Mouse (Mus musculus) hindbrain, embryonic 14.5 days (tissue): ENCODE data around the gene Ntm. TPM values are rescaled to one million over a fixed set of nuclear protein-coding genes. Genes with fewer than 3 reads are reported as not detected.

ENCODE experiments used
- ATAC-seq: fragments of 200-750 bp; cut with Nextera tagmentation; 2 replicates; pipeline ENCODE4 v1.8.0; 2017; ENCODE audit warnings: moderate number of reproducible peaks, mild to moderate bottlenecking, moderate TSS enrichment, moderate library complexity; ENCODE audit not compliant: low FRiP score
- DNase-seq: peaks from one replicate; pipeline ENCODE4 v3.0.0-alpha.2; 2015; ENCODE audit warnings: low spot score
- H3K27ac ChIP-seq: fragments of 300-500 bp; sonication (generic); 2 replicates; pipeline ENCODE4 v1.5.1; 2014; ENCODE audit warnings: mild to moderate bottlenecking, moderate library complexity
- H3K27me3 ChIP-seq: fragments of 300-500 bp; sonication (generic); 2 replicates; pipeline ENCODE4 v1.6.1; 2014; ENCODE audit warnings: mild to moderate bottlenecking, low read length, mixed read lengths; ENCODE audit not compliant: control insufficient read depth, insufficient read depth
- H3K36me3 ChIP-seq: fragments of 300-500 bp; sonication (generic); replicated peaks from 2 replicates; pipeline ENCODE4 v1.6.1; 2014; ENCODE audit not compliant: control insufficient read depth, insufficient read depth
- H3K4me1 ChIP-seq: fragments of 300-500 bp; sonication (generic); replicated peaks from 2 replicates; pipeline ENCODE4 v1.6.1; 2014; ENCODE audit warnings: antibody characterized with exemption, low read length, mixed read lengths; ENCODE audit not compliant: control insufficient read depth, insufficient read depth
- H3K4me2 ChIP-seq: fragments of 300-500 bp; sonication (generic); replicated peaks from 2 replicates; pipeline ENCODE4 v1.6.1; 2014; ENCODE audit warnings: mild to moderate bottlenecking, moderate library complexity
- H3K4me3 ChIP-seq: fragments of 300-500 bp; sonication (generic); replicated peaks from 2 replicates; pipeline ENCODE4 v1.5.1; 2014; ENCODE audit warnings: mild to moderate bottlenecking, low read length
- H3K9ac ChIP-seq: fragments of 300-500 bp; sonication (generic); 2 replicates; pipeline ENCODE4 v1.6.1; 2014
- H3K9me3 ChIP-seq: fragments of 300-500 bp; sonication (generic); 2 replicates; pipeline ENCODE4 v1.6.1; 2016; ENCODE audit warnings: low read length; ENCODE audit not compliant: control insufficient read depth
- WGBS: fragments of 180-500 bp; shearing (Covaris S2); extraction: QIAGEN DNeasy Blood & Tissue Kit; methylation state at CpG from one replicate; pipeline ENCODE4 v1.1.7; 2014; 5-methylcytosine and 5-hydroxymethylcytosine counted together
- polyA plus RNA-seq: library from polyadenylated mRNA; unstranded; fragments of >200 nt; fragmentation: Nextera tagmentation; extraction: Ambion mirVana; gene quantifications from 2 replicates; pipeline ENCODE4 v1.2.1, GENCODE M21; 2014

Gene Ntm
- polyA plus RNA-seq, 1 experiment from 2014 or later = 196 TPM

DNA sequence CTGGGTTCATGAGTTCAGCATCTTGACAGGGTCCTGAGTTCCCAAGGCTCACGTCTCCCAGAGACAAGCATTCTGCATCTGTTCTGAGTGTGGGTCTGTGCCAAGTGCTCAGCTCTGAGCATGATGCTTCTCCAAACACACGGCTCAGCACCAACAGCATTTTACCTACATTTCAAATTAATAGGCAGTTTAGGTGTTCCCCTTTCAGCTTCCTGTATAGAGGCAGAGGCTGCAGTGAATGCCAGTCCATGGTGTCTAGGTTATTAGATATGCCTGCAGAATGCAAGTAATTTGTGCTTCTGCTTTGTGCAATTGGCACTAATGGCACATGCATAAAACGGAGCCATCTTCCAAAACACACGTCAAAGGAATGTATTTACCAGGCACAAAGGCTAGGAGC is 757.3 kb downstream of the Ntm start:
- ATAC-seq (peak; percentile 48; the same call in 1 of the 2 replicates), DNase-seq (no peak)
- Histone ChIP-seq H3K36me3 (no peaks in the 10 kb centered on the region), H3K4me2 (no peak overlapping the region), H3K9ac (no peak overlapping the region), H3K27me3 (no peaks in the 10 kb centered on the region), H3K4me3 (no peak overlapping the region), H3K9me3 (no peaks in the 10 kb centered on the region), H3K4me1 (peaks cover 36% of the 10 kb centered on the region), H3K27ac (peak overlapping the region; percentile 43; the same call in 1 of the 2 replicates)
- WGBS = 44% methylated on average over 4 of the region's 4 CpGs

DNA sequence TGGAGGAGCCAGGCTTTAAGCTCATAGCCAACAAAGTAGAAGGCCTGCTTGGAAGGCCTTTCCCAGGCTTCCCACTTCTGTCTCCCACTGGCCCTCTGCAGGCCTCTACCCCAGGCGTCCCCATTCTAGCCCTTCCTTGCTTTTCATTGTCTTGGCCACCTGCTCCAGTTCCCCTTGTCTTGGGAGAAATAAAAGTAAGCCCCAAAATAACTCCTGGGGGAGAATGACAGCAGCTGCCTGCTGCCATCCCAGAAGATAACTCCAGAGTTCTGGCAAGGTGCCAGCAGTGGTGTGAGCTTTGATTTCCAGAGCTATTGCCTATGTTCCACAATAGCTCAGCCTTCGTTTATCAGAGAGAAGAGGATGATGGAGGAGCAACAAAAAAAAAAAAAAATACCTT is 760.7 kb downstream of the Ntm start:
- Histone ChIP-seq H3K36me3 (no peaks in the 10 kb centered on the region), H3K4me2 (no peak overlapping the region), H3K27ac (no peak overlapping the region), H3K4me1 (peaks cover 26% of the 10 kb centered on the region), H3K4me3 (no peak overlapping the region), H3K27me3 (no peaks in the 10 kb centered on the region), H3K9me3 (no peaks in the 10 kb centered on the region), H3K9ac (no peak overlapping the region)
- DNase-seq (no peak), ATAC-seq (no peak)
- WGBS = 21% methylated on average over 2 of the region's 2 CpGs

DNA sequence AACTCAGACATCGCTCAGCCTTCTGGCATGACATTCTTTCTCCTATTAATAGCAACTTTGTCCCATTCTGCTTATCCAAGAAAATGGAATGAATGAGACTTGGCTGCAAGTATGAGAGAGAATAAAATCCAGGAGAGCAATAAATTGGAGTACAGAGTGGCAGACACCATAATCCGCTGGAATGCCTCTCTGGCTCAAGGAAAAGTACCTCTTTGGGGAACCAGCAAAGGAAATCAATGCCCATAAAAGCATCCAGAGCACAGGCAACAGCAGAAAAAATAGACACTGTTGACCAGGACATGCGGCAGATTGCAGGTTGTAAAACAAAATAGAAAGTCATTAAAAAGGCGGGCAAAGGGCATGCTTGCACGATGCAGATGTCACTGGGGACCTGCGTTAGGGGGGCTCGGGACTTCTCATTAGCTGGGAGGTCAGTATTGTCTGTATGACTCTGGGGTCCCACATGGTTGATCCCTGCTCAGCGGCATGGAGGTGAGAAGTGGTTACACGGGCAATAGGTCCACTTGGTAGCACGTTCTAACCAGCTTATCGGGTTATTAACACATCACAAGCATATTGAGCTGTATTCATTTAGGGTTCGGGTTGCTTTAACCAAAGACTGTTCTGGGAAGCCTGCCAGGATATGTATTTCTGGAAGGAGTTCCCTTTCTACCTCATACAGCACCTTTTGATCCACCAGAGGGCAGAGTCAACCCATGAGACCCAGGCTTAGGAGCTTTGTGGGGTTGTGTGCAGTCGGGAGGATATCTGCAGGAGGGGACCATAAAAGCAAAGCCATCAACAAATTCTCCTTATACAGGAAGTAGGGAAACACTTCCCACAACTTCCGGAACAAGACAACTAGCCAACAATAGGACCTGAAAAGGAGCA is 761.5 kb downstream of the Ntm start:
- no peaks in the 10 kb centered on the region for H3K9me3 ChIP-seq
- no peak overlapping the region for H3K27ac ChIP-seq
- no peak overlapping the region for H3K9ac ChIP-seq
- ATAC-seq = no peak
- DNase-seq = peak; percentile 73
- H3K4me2 ChIP-seq = no peak overlapping the region
- WGBS = 48% methylated on average over 14 of the region's 14 CpGs
- no peak overlapping the region for H3K4me3 ChIP-seq
- no peaks in the 10 kb centered on the region for H3K27me3 ChIP-seq
- peaks cover 29% of the 10 kb centered on the region for H3K4me1 ChIP-seq
- no peaks in the 10 kb centered on the region for H3K36me3 ChIP-seq

DNA sequence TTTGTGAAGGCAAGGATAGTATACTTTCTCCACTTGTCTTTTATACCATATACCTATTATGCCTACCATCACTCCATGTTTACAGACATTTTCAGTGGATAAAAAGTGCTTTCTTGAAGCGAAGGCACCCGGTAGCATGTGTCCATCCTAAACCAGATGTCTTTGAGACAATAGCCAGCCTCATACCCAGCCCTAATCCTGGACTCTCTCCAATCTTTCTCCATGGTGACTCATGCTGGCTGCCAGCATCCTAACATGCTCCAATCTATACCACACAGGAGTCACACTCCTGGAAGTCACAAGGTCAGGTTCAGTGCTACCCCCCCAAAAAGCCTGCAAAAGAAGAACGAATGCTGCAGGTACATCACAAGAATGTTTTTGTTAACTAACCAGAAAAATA is 765.9 kb downstream of the Ntm start:
- Histone ChIP-seq H3K36me3 (no peaks in the 10 kb centered on the region), H3K4me3 (no peak overlapping the region), H3K27me3 (no peaks in the 10 kb centered on the region), H3K4me1 (0 out of 2 replicates have a peak, but pooled peaks cover 12% of the 10 kb centered on the region), H3K4me2 (no peak overlapping the region), H3K27ac (no peak overlapping the region), H3K9me3 (no peaks in the 10 kb centered on the region), H3K9ac (no peak overlapping the region)
- 51% methylated on average over 3 of the region's 3 CpGs for WGBS
- no peak for DNase-seq
- no peak for ATAC-seq

DNA sequence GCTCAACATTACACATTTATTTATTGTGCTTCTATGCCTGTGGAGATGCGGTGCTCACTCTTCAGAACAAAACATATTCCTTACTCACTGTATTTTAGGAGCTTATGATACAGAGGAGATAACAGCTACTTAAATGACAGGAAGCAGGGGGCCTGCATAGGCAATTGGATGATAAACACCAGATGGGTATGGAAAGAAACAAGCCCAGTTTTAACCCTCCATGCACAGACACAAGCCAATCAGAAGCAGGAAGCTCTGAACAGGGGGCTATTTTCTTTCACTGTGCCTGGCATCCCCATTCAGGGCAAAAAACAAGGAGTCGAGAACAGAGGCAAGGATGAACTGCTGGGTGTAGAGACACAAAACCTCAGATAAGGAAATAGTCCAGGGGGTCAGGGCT is 768.7 kb downstream of the Ntm start:
- Histone ChIP-seq H3K27me3 (no peaks in the 10 kb centered on the region), H3K36me3 (no peaks in the 10 kb centered on the region), H3K4me3 (no peak overlapping the region), H3K4me1 (peaks cover 14% of the 10 kb centered on the region), H3K9me3 (no peaks in the 10 kb centered on the region), H3K27ac (no peak overlapping the region), H3K9ac (no peak overlapping the region), H3K4me2 (no peak overlapping the region)
- DNase-seq (no peak), ATAC-seq (no peak)
- 69% methylated on average over 2 of the region's 2 CpGs for WGBS

DNA sequence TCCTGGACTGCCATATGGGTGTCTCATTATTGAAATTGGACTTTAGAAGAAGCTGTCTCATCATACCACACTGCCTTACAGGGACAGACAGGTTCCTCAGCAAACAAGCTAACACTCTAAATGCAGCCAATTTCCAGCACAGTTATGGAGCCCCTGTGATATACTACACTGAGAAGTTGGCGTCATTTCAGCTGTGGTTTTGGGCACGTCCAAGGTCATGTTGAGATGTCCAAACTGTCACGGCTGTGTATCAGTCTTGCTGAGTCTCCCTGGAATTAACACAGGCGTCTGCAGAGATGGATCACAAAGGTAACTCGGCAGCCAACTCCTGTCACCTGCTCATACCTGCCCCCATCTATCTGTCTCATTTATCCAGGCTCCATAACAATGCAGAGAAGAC is 779.9 kb downstream of the Ntm start:
- no peak overlapping the region for H3K9ac ChIP-seq
- no peak overlapping the region for H3K4me2 ChIP-seq
- H3K4me3 ChIP-seq = no peak overlapping the region
- H3K36me3 ChIP-seq = no peaks in the 10 kb centered on the region
- H3K27ac ChIP-seq = no peak overlapping the region
- ATAC-seq = no peak
- H3K27me3 ChIP-seq = no peaks in the 10 kb centered on the region
- 86% methylated on average over 5 of the region's 5 CpGs for WGBS
- H3K9me3 ChIP-seq = no peaks in the 10 kb centered on the region
- DNase-seq = no peak
- H3K4me1 ChIP-seq = no peaks in the 10 kb centered on the region

DNA sequence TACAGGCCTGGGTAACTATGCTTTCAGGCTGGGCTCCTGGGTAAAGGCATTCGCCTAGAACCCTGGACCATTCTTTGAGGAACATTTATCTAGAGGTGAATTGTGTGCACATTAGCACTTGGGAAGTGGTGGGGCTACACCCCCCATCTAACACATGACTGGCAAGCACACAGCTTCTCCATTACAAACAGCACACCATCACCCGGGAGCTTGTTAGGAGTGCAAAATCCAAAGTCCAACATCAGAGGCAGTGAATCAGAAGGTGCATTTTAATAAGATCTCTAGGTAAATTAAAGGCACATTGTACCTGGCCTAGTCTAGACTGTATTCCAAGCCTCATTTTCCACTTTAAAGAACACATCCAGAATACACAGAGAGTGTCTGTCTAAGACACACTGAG is 781.3 kb downstream of the Ntm start:
- no peak overlapping the region for H3K4me3 ChIP-seq
- WGBS = 93% methylated on average over 2 of the region's 2 CpGs

DNA sequence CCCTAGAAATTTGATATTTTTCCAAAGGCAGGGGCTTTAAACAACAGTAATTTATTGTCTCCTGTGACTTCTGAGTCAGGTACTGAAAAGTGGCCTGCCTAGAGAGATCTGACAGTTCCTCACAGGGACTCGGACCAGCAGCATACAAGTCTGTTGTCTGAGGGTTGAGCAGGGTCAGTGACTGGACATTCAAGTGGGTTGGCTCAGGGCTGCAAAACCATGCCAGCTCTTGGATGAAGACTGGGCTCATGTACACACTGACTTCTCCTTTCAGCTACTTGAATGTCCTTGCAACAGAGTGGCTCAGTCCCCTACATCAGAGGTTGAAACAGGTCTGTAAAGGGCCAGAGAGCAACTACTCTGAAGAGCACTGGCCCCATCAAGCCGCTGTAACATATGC is 797.2 kb downstream of the Ntm start:
- H3K9ac ChIP-seq = no peak overlapping the region
- H3K27ac ChIP-seq = no peak overlapping the region
- ATAC-seq (no peak), DNase-seq (no peak)
- 70% methylated on average over 2 of the region's 2 CpGs for WGBS
- 0 out of 2 replicates have a peak, but pooled peaks cover 5% of the 10 kb centered on the region for H3K4me1 ChIP-seq
- H3K27me3 ChIP-seq = no peaks in the 10 kb centered on the region
- H3K9me3 ChIP-seq = no peaks in the 10 kb centered on the region
- H3K4me2 ChIP-seq = no peak overlapping the region
- H3K4me3 ChIP-seq = no peak overlapping the region
- no peaks in the 10 kb centered on the region for H3K36me3 ChIP-seq

More for the DNA sequence above, 781.3 kb downstream of the Ntm start:
- H3K4me2 ChIP-seq = no peak overlapping the region
- no peak overlapping the region for H3K9ac ChIP-seq
- no peaks in the 10 kb centered on the region for H3K27me3 ChIP-seq
- H3K27ac ChIP-seq = no peak overlapping the region
- H3K4me1 ChIP-seq = no peaks in the 10 kb centered on the region
- ATAC-seq = no peak
- H3K9me3 ChIP-seq = no peaks in the 10 kb centered on the region
- no peak for DNase-seq
- H3K36me3 ChIP-seq = no peaks in the 10 kb centered on the region

DNA sequence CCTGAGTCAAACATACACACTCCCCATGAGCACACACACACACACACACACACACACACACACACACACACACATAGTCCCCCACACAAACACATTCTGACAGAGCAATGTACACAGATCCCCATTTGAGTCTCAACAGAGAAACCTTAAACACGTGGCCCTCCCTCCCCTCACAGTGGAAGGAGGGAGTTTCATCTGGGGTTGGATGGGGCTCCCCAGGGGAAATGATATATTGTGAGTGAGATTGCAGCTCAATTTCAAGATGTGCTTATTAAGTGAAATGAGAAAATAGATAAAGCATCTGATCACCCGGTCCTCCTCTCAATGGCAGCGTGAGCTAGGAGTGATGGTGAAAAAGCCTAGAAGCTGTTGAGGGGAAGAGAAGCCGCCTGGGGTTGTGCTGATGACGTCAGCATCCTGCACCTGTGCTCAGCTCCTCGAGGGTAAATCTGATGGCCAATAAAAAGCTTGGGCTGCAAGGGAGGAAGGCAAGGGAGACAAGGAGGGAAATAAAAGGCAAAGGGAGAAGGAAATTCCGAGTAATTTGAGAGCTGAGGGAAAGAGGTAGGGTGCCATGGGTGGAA is 801.8 kb downstream of the Ntm start:
- no peaks in the 10 kb centered on the region for H3K9me3 ChIP-seq
- DNase-seq = no peak
- no peak overlapping the region for H3K4me2 ChIP-seq
- H3K36me3 ChIP-seq = no peaks in the 10 kb centered on the region
- WGBS = 20% methylated on average over 7 of the region's 7 CpGs
- no peak overlapping the region for H3K27ac ChIP-seq
- no peak overlapping the region for H3K9ac ChIP-seq
- no peak overlapping the region for H3K4me3 ChIP-seq
- 0 out of 2 replicates have a peak, but pooled peaks cover 5% of the 10 kb centered on the region for H3K4me1 ChIP-seq
- no peaks in the 10 kb centered on the region for H3K27me3 ChIP-seq
- no peak for ATAC-seq
